Mouse (Mus musculus) kidney, adult 11 months (tissue): ENCODE data around the gene Ccdc32.
"Not testable (repeated sequence)": the region's sequence is repeated elsewhere in the genome, so short reads cannot be mapped to it uniquely, and the experiment has no call there.

Experiments used
- DNase-seq: peaks from one replicate; pipeline ENCODE4 v3.0.0; 2022

Ccdc32 gene

DNA sequence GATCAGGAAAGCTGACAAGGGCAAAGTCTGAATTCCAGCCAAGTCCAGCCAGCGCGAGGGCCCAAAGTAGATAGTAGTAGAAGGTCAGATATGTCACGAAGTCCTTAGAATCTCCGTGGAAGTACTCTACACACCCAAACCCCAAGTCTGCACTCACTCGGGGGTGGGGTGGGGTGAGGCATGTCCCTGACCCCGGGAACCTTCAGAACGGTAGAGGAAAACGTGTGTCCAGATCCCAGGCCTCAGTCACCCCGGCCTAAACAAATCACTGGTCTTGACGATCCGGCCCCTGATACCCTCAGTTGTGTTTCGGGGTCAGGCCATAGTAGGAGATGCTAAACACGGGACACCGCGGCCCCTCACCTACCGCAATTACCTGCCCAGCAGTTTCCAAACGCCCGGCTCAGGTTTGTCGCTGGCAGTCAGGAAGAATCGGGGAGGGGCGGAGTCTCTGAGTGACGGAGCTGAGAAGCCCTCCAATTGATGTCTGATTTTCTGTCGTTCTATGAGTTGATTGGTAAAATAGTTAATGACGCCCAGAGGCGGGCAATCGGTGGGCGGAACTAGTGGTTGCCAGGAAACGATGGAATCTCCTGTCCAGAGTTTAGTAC lies at the start of gene Ccdc32:
Gene Ccdc32 (minus strand): TSS at position 453 of the 611 bp plus-strand sequence.
- peak; percentile 99 for DNase-seq

DNA sequence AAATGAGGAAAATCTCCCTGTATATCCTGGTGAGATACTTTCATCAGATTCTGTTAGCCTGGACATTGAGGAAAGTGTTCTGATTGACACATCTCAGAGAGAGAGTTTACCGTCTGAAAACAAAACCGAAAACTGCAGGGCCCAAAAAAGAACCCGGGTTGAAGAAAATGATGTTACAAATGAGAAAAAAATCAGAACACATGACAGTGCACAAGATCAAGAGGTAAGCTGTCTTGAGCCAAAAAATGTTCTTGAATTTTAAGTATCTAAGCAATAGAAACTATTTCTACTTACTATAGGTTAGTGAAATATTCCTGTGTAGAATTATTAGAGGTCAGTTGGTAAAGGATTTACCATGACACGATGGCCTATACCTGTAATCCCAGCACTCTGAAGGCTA lies 43.2 kb upstream of the Ccdc32 start:
- DNase-seq: no peak

DNA sequence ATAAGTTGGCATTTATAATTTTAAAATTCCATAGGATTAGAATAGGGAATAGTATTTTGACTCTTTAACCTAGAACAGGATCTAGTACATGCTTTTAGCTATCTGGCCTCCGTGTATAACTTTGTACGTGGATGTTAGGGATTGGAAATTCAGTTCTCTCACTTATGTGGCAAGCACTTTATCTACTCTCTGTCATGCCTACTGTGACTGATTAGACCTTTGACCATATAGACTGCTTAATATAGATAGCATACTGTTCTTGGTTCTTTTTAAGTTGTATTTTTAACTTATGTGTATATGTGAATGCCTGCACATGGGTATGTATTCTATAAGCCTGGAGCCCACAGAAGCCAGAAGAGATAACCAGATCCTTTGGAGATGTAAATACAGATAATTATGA lies 30.9 kb upstream of the Ccdc32 start:
- DNase-seq: no peak

DNA sequence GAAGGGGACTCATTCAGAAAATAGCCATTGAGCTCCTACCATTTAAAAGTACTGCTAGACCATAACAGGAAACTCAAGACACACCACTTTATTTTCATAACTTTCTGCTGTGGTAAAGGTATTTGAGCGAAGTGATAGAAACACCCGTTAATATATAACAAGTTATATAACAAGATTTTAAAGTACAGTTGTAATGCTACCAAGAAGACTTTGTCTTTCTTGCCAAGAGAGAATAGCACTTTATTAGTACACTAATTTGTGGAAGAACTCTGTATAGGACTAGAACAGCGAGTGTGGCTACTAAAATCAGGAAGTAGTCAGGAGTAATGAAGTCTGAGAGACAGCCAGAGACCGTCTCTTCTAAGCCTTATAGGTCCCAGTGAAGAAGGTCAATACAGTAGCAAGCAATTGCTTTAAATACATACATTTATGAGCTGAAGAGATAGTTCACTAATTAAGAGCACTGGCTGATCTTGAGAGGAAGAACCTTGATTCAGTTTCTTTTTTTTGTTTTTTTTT lies 21.0 kb upstream of the Ccdc32 start:
- DNase-seq: no peak

DNA sequence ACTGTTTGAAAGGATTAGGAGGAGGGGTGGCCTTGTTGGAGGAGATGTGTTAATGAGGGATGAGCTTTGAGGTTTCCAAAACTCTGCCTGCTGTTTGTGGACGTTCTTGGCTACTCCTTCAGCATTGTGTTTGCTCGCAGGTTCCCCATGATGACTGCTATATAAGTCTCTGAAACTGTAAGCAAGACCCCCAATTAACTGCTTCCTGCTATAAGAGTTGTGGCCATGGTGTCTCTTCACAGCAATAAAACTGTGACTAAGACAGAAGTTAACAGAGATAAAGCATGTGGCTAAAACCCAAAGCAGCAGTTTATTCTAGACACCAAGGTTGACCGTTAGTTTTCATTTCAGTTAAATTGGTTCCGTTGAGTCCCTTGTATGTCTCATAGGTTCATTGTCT lies 18.7 kb upstream of the Ccdc32 start:
- DNase-seq: no peak

DNA sequence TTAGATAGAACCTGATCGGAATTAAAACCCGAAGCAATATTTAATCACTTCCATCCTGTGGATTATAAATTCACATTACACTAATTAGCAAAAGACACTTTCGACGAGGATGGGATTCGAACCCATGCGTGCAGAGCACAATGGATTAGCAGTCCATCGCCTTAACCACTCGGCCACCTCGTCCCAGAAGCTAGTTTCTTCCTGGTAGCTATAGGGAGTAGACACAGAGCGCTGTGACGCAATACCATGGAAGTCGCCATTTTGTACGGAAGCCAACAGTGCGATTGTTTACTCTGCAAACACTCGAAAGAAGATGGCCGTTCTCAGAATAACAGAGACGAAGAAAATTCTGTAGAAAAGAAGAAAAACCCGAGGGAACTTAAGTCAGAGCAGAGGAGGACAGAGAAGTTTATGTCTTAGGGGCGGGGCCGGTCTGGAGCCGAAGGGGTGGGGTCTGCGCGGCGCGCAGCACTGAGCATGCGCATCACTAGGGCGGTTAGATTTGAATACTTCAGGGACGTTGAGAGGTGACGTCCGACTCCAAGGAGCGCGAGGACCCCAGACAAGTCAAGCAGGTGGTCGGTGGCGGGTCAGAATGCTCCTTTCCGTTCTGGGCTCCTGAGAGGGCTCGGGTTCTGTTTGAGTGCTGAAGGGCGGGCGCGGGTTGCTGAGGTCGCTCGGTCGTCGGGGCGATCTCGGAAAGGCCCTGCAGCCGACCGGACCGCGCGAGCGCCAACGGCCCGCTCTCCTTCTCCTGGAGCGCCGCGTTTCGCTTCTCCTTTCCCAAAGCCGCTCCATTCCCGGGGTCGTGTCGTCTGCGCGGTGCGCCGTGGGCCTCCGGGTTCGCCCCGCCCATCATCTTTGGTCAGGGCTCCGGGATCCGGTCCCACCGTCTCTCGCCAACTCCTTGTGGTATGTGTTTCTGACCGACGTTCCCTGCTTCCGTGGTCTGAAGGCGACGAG lies 17.7 kb upstream of the Ccdc32 start, which contains the start of gene Knl1:
Gene Knl1 (plus strand): TSS at position 471 of the 963 bp plus-strand sequence.
- peak; percentile 93 for DNase-seq

DNA sequence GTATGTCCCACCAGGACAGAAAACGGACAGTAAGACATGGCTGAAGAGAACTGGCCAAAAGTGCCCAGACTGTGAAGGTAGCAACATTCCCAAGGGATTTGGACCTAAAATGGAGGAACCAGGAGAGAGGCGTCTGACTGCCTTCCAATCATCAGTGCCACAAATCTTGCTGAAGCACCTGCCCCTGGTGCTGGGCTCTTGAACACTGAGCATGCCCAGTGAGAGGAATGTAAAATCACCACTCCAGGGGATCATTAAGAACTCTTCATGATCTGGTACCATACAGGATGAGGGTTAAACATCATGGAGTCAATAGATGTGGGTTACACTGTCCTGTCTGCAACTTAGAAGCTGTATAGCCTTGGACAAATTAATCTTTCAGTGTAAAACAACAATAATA lies 16.0 kb upstream of the Ccdc32 start:
- no peak for DNase-seq

DNA sequence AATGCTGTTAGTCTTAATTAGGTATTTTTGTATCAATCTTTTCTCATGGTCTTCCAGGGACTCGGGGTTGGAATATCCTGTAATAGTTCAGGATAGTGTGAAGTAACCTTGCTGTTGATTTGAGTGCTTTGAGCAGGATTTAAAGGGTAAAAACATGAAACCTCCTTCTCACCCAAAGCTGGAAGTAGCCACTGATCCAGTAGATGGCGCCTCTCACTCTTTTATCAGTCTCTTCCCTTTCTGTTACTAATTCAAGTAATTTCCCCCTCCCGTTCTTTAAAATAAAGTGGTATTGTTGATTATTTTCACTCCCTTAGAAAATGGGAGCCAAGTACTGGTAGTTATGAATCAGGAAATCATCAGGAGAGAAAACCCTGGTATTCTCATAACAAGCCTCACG lies 11.7 kb upstream of the Ccdc32 start:
- no peak for DNase-seq

DNA sequence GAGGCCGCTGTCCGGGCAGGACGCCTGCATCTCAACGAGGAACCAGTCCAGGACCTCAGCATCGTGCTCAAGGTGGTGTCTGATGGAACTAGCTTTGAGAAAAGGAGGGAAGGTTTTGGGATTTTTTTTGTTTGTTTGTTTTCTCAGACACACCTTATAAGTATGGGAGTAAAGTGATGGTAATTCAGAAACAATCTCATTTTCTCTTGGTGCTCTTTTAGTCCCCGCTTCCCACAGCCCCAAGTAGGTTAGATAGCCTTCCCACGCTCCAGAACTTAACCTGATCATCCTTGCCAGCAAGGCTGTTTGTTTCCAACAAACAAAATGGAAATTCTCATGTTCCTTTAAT lies 6.2 kb upstream of the Ccdc32 start:
- no peak for DNase-seq

DNA sequence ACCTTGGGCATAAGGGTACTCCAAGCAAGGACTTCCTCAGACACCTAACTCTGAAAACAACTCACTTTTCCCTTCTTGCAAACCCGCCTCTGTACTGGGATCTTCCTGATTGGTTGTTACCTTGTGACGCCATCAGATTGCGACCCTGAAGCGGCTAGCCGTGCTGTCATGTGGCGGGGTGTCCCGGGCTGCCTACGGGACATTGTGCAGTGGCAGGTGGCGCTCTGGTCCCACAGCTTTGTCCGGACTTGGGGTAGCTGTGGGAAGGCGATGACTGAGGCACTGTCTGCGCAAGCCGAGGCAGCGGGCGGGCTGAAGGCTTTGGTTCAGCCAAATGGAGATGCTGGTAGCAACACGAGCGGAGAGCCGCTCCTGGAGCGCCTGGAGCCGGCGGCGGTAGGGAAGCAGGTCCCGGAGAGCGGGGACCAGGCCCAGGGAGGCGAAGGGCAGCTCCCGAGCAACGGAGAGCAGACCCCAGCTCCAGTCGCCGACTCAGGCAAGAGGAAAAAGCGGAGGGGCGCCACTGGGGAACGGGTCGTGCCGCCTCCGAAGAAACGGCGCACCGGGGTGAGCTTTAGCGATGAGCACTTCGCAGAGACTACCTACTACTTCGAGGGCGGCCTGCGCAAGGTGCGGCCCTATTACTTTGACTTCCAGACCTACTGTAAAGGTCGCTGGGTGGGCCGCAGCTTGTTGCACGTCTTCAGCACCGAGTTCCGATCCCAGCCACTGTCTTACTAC lies 5.6 kb upstream of the Ccdc32 start, which contains the start of gene Rpusd2:
Gene Rpusd2 (plus strand): TSS at position 135 of the 741 bp plus-strand sequence.
- DNase-seq: peak; percentile 91

DNA sequence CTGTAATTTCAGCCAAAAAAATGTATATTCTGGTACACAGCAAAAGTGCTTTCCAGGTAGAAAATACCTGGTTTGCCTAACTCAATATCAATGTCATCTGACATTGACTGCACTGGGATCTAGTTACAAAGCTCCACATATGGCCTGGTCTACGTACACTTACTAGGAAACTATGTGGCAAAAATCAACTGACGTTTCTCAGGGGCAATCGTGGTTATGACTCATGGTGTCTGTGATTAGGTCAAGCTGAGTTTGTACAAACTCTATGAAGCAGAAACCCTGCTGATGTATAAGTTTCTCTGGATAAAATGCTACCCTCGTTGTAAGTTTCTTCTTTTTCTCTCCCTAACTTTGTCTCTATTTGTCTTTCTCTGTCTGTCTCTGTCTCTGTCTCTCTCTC lies 3.0 kb upstream of the Ccdc32 start:
- no peak for DNase-seq

DNA sequence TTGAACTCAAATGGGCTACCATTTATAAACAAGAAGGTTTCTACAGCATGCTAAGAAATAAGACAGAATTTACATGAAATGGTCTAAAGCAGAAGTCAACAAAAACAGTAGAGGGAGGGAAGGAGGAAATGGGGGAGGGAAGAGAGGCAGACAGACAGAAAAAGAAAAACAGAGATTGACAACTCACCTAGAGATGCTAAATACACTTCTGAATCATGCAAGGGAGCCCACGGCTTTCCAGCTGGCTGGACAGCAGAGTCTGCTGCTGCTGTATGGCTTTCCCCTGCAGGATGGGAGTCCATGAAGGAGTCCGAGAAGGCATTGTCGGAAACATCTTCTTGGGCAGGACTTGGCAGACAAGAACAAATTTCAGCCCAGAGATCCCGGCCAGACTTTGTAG lies 2.2 kb downstream of the Ccdc32 start:
- DNase-seq: no peak

DNA sequence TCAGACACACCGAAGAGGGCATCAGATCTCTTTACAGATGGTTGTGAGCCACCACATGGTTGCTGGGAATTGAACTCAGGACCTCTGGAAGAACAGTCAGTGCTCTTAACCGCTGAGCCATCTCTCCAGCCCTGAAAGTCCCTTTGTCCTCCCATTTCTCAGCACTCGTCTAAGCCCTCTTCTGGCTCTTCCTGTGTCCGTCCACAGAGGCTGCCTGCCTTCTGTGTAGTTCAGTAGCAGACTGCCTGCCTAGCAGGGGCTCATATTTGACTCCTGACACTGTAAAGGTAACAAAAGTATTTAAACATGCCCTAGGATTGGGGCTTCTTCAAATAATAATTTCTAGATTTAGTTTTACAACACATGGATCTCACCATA lies 4.0 kb downstream of the Ccdc32 start:
- DNase-seq: no peak

DNA sequence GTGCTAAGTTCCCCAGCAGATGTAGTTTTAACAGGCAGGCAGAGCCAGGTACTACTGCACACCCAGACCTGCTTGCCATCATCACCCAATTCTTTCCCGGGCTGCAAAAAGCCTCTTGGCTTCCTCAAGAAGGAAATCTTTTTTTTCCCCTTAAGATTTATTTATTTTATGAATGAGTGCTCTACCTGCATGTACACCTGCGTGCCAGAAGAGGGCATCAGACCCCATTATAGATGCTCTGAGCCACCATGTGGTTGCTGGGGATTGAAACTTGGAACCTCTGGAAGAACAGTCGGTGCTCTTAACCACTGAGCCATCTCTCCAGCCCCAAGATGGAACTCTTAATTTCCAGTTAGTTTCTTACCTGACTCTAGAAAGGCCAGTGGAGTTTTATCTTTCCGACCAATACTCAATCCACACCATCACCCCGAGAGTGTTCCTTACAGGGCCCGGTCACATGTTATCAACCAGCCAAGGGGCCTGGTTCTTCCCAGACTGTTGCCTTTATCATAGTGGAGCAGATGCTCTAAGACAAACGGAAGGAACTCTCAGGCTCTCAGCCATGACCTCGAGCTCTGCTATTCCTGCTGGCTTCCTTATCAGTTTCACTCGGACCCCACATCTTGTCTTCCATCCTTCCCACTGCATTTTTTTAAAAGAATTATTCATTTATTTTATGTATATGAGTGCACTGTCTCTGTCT lies 4.5 kb downstream of the Ccdc32 start:
- DNase-seq: no peak

DNA sequence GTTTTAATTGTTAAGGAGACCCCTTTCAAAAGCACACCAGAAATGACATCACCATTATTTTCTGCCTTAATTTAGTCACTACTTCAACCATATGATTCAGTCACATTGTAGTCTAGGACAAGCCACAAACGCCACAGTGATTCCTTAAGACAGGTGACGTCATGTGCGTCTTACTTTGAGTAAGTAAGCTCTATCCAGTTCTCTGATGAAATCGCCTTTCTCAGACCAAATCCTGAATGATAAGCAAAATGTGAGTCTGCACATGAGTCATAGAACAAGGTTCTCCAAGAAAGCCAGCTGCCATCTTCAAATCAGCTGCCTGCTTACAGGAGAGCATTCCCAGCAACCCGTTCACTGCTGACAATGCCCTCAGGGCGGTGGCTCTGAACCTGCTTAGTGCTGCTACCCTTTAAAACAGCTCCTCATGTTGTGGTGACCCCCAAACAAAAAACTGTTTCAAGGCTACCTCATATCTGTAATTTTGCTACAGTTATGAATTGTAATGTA lies 6.0 kb downstream of the Ccdc32 start:
- no peak for DNase-seq

DNA sequence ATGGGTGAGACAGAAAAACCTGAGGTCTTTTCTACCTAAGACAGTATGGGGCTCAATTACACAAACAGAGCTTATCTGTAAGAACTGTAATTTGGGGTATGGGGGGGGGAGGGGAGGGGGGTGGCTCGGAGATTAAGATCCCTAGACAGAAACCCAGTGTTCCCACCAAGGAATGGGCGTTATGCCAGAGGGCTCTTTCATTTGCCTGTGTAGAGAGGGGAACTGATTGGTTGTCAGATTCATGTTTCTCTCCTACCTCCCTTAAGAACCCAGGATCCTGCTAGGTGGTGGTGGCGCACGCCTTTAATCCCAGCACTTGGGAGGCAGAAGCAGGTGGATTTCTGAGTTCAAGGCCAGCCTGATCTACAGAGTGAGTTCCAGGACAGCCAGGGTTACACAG lies 9.7 kb downstream of the Ccdc32 start:
- DNase-seq: no peak

DNA sequence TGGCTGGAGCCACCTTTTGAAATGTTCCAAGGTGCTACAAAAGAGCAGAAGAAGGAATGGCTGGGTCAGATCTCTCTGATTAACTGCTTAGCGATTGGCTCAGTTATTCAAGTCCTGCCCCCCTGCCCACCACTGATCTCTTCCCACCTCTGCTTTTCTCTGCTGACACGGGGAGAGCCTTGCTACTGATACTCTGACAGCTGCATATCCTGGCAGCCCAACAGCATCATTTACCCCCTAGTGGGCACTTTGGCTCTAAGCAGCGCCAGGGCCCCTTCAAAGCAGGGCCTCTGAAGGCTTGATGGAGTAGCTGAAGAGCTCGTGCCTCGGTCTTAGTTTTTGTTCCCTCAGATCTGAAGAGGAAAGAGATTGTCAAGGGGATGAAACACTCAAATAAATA lies 10.1 kb downstream of the Ccdc32 start:
- DNase-seq: no peak

DNA sequence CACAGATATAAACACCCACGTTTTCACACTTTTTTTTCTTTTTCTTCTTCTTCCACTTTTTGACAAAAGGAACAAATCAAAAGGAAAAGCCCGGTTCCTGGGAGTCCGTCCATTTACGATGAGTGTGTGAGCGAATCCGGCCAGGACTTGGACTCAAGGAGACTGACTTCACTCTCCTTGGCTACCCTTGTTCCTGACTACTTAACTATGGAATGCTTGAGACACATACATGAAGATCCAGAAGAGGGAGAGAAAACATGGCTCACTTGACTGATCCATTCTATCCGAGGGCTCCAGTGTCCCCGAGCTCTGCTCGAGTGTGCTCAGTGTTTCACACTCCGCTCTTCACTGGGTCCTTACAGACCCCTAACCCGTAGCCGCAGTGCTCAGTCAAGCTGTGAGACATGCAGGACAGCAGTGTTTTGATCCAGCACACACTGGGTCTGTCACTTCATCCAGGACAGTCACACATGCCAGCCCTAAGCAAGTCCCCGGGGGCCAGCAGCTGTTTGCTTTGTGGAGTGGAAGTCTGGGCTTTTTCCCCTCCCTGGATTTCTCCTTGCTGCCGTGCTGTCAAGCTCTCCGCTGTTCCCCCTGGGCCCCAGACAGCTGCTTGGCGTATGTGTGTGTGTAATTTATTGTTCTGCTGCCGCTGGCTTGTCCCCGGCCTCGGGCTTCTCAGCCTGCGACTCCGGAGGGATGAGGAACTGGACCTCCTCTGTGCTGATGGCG lies 10.6 kb downstream of the Ccdc32 start:
- no peak for DNase-seq

DNA sequence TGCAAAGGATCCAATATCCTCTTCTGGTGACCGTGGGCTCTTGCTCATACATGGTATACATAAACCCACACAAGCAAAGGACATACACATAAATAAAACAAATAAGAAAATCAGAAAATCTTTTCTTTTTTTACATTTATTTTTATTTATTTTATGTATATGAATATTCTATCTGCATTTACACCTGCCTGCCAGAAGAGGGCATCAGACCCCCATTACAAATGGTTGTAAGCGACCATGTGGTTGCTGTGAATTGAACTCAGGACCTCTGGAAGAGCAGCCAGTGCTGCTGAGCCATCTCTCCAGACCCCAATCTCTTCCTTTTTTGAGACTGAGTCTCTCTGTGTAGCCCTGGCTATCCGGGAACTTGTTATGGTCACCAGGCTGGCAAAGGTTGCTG lies 11.5 kb downstream of the Ccdc32 start:
- DNase-seq: no peak

DNA sequence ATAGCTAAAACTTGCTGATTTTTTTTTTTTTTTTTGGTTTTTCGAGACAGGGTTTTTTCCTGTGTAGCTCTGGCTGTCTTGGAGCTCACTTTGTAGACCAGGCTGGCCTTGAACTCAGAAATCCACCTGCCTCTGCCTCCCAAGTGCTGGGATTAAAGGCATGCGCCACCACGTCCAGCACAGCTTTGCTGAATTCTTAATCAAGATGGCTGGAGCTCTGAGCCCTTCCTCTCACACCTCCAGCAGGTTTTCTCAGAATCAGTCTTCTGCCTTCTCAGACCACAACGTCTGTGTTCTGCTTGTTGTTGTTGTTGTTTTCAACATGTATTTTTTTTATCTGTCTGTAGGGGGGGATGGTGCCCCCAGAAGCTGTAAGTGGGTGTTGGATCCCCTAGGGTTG lies 12.9 kb downstream of the Ccdc32 start:
- DNase-seq: not testable (repeated sequence)

DNA sequence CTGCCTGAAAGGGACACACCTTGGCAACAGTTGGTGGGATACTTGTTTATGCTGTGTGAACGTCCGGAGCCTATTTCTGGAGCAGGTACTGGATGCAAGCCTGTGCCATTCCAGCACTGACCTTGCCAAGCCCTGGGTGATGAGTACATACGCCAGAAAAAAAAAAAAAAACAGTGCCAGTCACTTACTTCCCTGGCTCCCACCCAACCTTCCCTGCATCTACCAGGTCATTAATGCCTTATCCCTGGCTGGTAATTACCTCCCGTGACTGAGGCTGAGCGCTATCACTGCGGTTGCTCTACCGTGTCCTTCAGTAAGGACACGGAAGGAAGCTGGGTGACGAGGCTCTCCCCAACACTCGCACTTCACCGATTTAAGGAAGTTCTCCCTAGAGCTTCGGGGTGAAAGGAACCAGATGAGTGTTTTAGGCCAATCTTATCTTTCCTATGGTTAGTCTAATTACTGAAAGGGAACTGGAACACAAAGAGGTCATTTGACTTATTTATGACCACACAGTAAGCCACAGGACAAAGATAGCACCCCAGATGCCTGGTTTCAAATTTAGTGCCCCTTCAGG lies 13.5 kb downstream of the Ccdc32 start:
- peak; percentile 36 for DNase-seq
